Mouse (Mus musculus) kidney, embryonic 14.5 days (tissue): ENCODE results near the gene Dbf4. TPM values are rescaled to one million over a fixed set of nuclear protein-coding genes. Genes with fewer than 3 reads are reported as not detected.

Experiments
- ATAC-seq: fragments of 200-750 bp; cut with Nextera tagmentation; 2 replicates; pipeline ENCODE4 v1.8.0; 2017; ENCODE audit warnings: moderate number of reproducible peaks, mild to moderate bottlenecking, moderate TSS enrichment, moderate library complexity; ENCODE audit not compliant: low FRiP score, low TSS enrichment
- H3K27ac ChIP-seq: fragments of 300-500 bp; sonication (generic); 2 replicates; pipeline ENCODE4 v1.5.1; 2014; ENCODE audit warnings: low read depth, mild to moderate bottlenecking, low read length, moderate library complexity, mixed read lengths
- H3K27me3 ChIP-seq: fragments of 300-500 bp; sonication (generic); 2 replicates; pipeline ENCODE4 v1.6.1; 2014; ENCODE audit warnings: mild to moderate bottlenecking, low read length; ENCODE audit not compliant: control insufficient read depth, insufficient read depth
- H3K36me3 ChIP-seq: fragments of 300-500 bp; sonication (generic); 2 replicates; pipeline ENCODE4 v1.6.1; 2014; ENCODE audit warnings: low read length, mixed read lengths; ENCODE audit not compliant: control insufficient read depth, insufficient read depth
- H3K4me1 ChIP-seq: fragments of 300-500 bp; sonication (generic); 2 replicates; pipeline ENCODE4 v1.6.1; 2014; ENCODE audit warnings: low read length, mixed read lengths; ENCODE audit not compliant: control insufficient read depth, insufficient read depth
- H3K4me2 ChIP-seq: fragments of 300-500 bp; sonication (generic); replicated peaks from 2 replicates; pipeline ENCODE4 v1.6.1; 2014; ENCODE audit warnings: low read depth, mild to moderate bottlenecking, low read length
- H3K4me3 ChIP-seq: fragments of 300-500 bp; sonication (generic); 2 replicates; pipeline ENCODE4 v1.5.1; 2014; ENCODE audit warnings: mild to moderate bottlenecking, low read length
- H3K9ac ChIP-seq: fragments of 300-500 bp; sonication (generic); 2 replicates; pipeline ENCODE4 v1.6.1; 2014; ENCODE audit warnings: low read depth, mild to moderate bottlenecking, low read length, moderate library complexity
- H3K9me3 ChIP-seq: fragments of 300-500 bp; sonication (generic); 2 replicates; pipeline ENCODE4 v1.6.1; 2016; ENCODE audit warnings: low read length; ENCODE audit not compliant: control insufficient read depth
- WGBS: fragments of 180-500 bp; shearing (Covaris S2); extraction: QIAGEN DNeasy Blood & Tissue Kit; methylation state at CpG from one replicate; pipeline ENCODE4 v1.1.7; 2014; 5-methylcytosine and 5-hydroxymethylcytosine counted together
- polyA plus RNA-seq: library from polyadenylated mRNA; unstranded; fragments of >200 nt; fragmentation: Nextera tagmentation; extraction: Ambion mirVana; gene quantifications from 2 replicates; pipeline ENCODE4 v1.2.1, GENCODE M21; 2014

The Dbf4 gene
- polyA plus RNA-seq, 1 experiment from 2014 or later = 64.7 TPM

GRCm38 (mm10) chr5:8349557-8349956 is 73.0 kb downstream of the Dbf4 start:
- Histone ChIP-seq H3K4me1 (no peaks in the 10 kb centered on the region), H3K4me2 (no peak overlapping the region)
- 61% methylated on average over 10 of the region's 10 CpGs for WGBS

More at GRCm38 (mm10) chr5:8349557-8349956, 73.0 kb downstream of the Dbf4 start:
- Histone ChIP-seq H3K27me3 (no peaks in the 10 kb centered on the region), H3K9ac (no peak overlapping the region), H3K4me3 (no peak overlapping the region), H3K9me3 (no peaks in the 10 kb centered on the region), H3K36me3 (no peaks in the 10 kb centered on the region), H3K27ac (no peak overlapping the region)
- ATAC-seq = no peak

Other genes with a start within 250 kb of the Dbf4 start
- 7.6 and 10.2 TPM in 2 replicates for gene Adam22, start 54.6 kb downstream of the Dbf4 start, polyA plus RNA-seq
- gene Slc25a40, start 134 bp upstream of the Dbf4 start, polyA plus RNA-seq = 12.4 and 12.6 TPM in 2 replicates
- gene Rundc3b, start 200.2 kb upstream of the Dbf4 start, polyA plus RNA-seq = 2.0 and 3.8 TPM in 2 replicates
- 0.14 and 0.46 TPM in 2 replicates for gene Abcb1a, start 237.4 kb upstream of the Dbf4 start, polyA plus RNA-seq